Mouse (Mus musculus) spleen, adult 2 months (tissue): ENCODE measurements around the gene Gid4. TPM values are rescaled to one million over a fixed set of nuclear protein-coding genes. Genes with fewer than 3 reads are reported as not detected.

Experiments used
- DNase-seq, 2 experiments: peaks; one replicate each; pipeline versions ENCODE4 v3.0.0 to v3.0.0-alpha.2; 2012 to 2021; ENCODE audit warnings: low spot score in 2 of 2, low read depth in 1 of 2
- H3K27ac ChIP-seq: fragments of 200-500 bp; 2 replicates; pipeline ENCODE4 v1.5.1; 2012; ENCODE audit warnings: low read length, inconsistent platforms; ENCODE audit not compliant: insufficient read depth
- H3K27me3 ChIP-seq: fragments of 200-500 bp; 2 replicates; pipeline ENCODE4 v1.6.1; 2012; ENCODE audit warnings: mild to moderate bottlenecking, moderate library complexity, low read length, inconsistent platforms; ENCODE audit not compliant: control insufficient read depth, insufficient read depth
- H3K36me3 ChIP-seq: fragments of 200-500 bp; 2 replicates; pipeline ENCODE4 v1.6.1; 2012; ENCODE audit warnings: mild to moderate bottlenecking, low read length, inconsistent platforms; ENCODE audit not compliant: control insufficient read depth, insufficient read depth
- H3K4me1 ChIP-seq: fragments of 200-500 bp; 2 replicates; pipeline ENCODE4 v1.6.1; 2011; ENCODE audit warnings: inconsistent platforms; ENCODE audit not compliant: control insufficient read depth, insufficient read depth, insufficient read length
- H3K4me3 ChIP-seq: fragments of 200-500 bp; 2 replicates; pipeline ENCODE4 v1.5.1; 2011; ENCODE audit warnings: mild to moderate bottlenecking, inconsistent platforms; ENCODE audit not compliant: insufficient read depth, insufficient read length; ENCODE audit errors: extremely low read depth
- CTCF ChIP-seq: fragments of 200-500 bp; IDR thresholded peaks from 2 replicates; pipeline ENCODE4 v1.5.1; 2011; ENCODE audit warnings: mild to moderate bottlenecking, inconsistent platforms; ENCODE audit not compliant: insufficient read depth, insufficient read length, insufficient replicate concordance; ENCODE audit errors: extremely low read depth
- POLR2A ChIP-seq: fragments of 200-500 bp; IDR thresholded peaks from 2 replicates; pipeline ENCODE4 v1.6.1; 2011; ENCODE audit warnings: low read depth, low read length, inconsistent platforms
- WGBS: fragments of 180-500 bp; shearing (Covaris S2); methylation state at CpG from one replicate; pipeline ENCODE4 v1.1.7; 2018; 5-methylcytosine and 5-hydroxymethylcytosine counted together
- polyA plus RNA-seq: library from polyadenylated mRNA; depleted of rRNA; stranded (reverse); fragments of >200 nt; gene quantifications from 2 replicates; pipeline ENCODE4 v1.2.3, GENCODE M21; 2012

Gene Gid4
- polyA plus RNA-seq, 1 experiment: 10.0 TPM

DNA sequence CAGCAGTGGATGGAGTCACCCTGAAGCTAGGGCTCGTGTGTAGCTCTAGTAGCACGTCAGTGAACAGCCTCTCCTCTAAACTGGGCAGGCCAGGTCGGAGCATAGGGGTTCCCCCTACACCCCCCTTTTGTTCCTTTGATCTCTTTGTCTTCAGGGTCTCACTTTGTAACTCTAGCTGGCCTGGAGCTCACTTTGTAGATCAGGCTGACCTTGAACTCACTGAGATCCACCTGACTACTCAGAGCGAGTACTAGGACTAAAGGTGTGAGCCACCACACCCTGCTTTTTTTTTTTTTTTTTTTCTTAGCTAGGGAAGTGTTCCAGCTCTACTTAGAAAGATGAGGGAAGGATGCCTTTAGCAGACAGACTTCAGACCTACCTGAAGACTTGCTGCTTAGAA lies 27.1 kb downstream of the Gid4 start:
- no peak for TF ChIP-seq POLR2A
- no peak for TF ChIP-seq CTCF
- Histone ChIP-seq H3K27ac (no peak overlapping the region), H3K4me3 (no peak overlapping the region), H3K4me1 (no peaks in the 10 kb centered on the region), H3K27me3 (no peaks in the 10 kb centered on the region), H3K36me3 (peaks cover 16% of the 10 kb centered on the region)
- no peak for DNase-seq
- WGBS: 93% methylated on average over 4 of the region's 4 CpGs

DNA sequence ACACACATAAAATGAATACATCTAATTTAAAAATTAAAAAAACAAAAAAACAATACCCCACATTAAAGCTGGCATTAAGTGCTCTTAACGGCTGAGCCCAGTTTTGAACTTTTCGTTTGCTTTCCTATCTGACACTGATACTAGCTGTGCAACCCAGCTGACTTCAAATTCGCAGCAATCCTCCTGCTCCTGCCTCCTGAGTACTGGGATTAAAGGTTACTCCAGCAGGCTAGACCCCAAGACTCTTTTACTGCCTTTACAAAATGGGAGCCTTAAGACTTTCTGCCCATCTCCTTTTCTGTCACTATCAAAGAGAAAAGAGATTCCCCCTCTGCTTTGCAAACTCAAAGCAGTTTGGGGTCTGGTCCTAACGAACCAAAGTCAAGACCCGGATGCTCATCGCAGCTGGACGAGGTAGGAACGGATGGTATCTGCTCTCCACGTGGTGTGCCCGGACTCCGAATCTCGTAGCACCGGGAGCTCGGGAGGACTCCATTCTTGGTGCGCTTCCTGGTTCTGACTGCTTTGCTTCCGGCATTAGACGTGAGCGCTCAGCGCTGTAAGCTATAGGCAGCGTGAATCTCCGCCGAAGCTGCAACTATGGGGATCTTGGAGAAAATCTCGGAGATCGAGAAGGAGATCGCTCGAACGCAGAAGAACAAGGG lies 37.3 kb downstream of the Gid4 start, which contains the start of gene Drg2:
Drg2 (plus strand) TSS at position 512 of the 665 bp plus-strand sequence.
- H3K4me1 ChIP-seq: peaks cover 4% of the 10 kb centered on the region; the same call in 1 of the 2 replicates
- peaks cover 11% of the 10 kb centered on the region; the same call in 1 of the 2 replicates for H3K36me3 ChIP-seq
- peak; percentile 80 to 86 for DNase-seq
- H3K27ac ChIP-seq: peak within 1 kb of the TSS; percentile 52
- H3K27me3 ChIP-seq: no peaks in the 10 kb centered on the region
- WGBS: 7% methylated on average over 27 of the region's 27 CpGs
- peak; percentile 54; the same call in 1 of the 2 replicates for TF ChIP-seq POLR2A
- no peak for TF ChIP-seq CTCF
- H3K4me3 ChIP-seq: peak within 1 kb of the TSS; percentile 75

- H3K4me1 ChIP-seq: peaks cover 4% of the 10 kb centered on the region; the same call in 1 of the 2 replicates
- peaks cover 15% of the 10 kb centered on the region; the same call in 1 of the 2 replicates for H3K36me3 ChIP-seq
- TF ChIP-seq POLR2A: no peak
- no peak for TF ChIP-seq CTCF
- no peaks in the 10 kb centered on the region for H3K27me3 ChIP-seq
- no peak for DNase-seq
- H3K4me3 ChIP-seq: peak overlapping the region; percentile 75
- H3K27ac ChIP-seq: peak overlapping the region; percentile 52
- WGBS: under 1% methylated on average over 17 of the region's 17 CpGs
Observed at GRCm38 (mm10) chr11:60454745-60455087, 37.8 kb downstream of the Gid4 start.

- Histone ChIP-seq H3K4me3 (no peak overlapping the region), H3K36me3 (peaks cover 34% of the 10 kb centered on the region), H3K27ac (no peak overlapping the region), H3K4me1 (peaks cover 4% of the 10 kb centered on the region; the same call in 1 of the 2 replicates), H3K27me3 (no peaks in the 10 kb centered on the region)
- TF ChIP-seq POLR2A: no peak
- no peak for TF ChIP-seq CTCF
- WGBS: 88% methylated on average over 1 of the region's 1 CpGs
- DNase-seq: no peak
Observed at GRCm38 (mm10) chr11:60457973-60458372, 41.0 kb downstream of the Gid4 start.

- 87% methylated on average over 2 of the region's 2 CpGs for WGBS
- DNase-seq: peak in 1 of 2 experiments; percentile 25
- no peak overlapping the region for H3K4me3 ChIP-seq
- peaks cover 37% of the 10 kb centered on the region for H3K36me3 ChIP-seq
- no peaks in the 10 kb centered on the region for H3K4me1 ChIP-seq
- TF ChIP-seq CTCF (peak; percentile 59; the same call in 1 of the 2 replicates), POLR2A (no peak)
- no peaks in the 10 kb centered on the region for H3K27me3 ChIP-seq
- no peak overlapping the region for H3K27ac ChIP-seq
Observed at GRCm38 (mm10) chr11:60465943-60466380, 49.0 kb downstream of the Gid4 start.

DNA sequence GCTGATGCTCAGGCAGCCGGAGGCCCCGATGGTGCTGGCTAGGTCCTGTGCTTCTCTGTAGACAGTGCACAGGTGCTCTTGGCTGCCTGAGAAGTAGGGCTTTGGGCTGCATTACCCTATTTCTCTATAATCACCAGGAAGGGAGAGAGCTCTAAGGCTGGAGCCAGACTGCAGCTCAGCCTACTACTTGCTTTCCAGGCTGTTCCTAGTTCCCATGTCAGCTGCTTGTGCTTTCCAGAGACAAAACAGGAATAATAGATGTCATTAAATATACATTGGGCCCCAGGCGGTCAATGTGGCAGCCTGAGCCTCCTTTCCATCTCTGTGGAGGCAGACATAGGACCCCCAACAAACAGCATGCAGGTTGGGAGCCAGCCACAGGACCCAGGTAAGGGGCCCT lies 52.1 kb downstream of the Gid4 start, which contains the start of gene Myo15:
Myo15 (plus strand) TSS at position 301 of the 400 bp plus-strand sequence.
- Histone ChIP-seq H3K36me3 (peaks cover 24% of the 10 kb centered on the region), H3K4me3 (no peak within 1 kb of the TSS), H3K27me3 (no peaks in the 10 kb centered on the region), H3K4me1 (no peaks in the 10 kb centered on the region), H3K27ac (no peak within 1 kb of the TSS)
- no peak for DNase-seq
- TF ChIP-seq POLR2A (no peak), CTCF (no peak)
- WGBS: 100% methylated on average over 3 of the region's 3 CpGs

- no peak overlapping the region for H3K4me3 ChIP-seq
- H3K27ac ChIP-seq: no peak overlapping the region
- TF ChIP-seq CTCF (no peak), POLR2A (no peak)
- no peaks in the 10 kb centered on the region for H3K4me1 ChIP-seq
- WGBS: 90% methylated on average over 9 of the region's 9 CpGs
- no peak for DNase-seq
- no peaks in the 10 kb centered on the region for H3K27me3 ChIP-seq
- peaks cover 19% of the 10 kb centered on the region for H3K36me3 ChIP-seq
Observed at GRCm38 (mm10) chr11:60470743-60471142, 53.8 kb downstream of the Gid4 start.
